13 mouse cellular contexts compared by ENCODE assay signal in the genomic region with DNA sequence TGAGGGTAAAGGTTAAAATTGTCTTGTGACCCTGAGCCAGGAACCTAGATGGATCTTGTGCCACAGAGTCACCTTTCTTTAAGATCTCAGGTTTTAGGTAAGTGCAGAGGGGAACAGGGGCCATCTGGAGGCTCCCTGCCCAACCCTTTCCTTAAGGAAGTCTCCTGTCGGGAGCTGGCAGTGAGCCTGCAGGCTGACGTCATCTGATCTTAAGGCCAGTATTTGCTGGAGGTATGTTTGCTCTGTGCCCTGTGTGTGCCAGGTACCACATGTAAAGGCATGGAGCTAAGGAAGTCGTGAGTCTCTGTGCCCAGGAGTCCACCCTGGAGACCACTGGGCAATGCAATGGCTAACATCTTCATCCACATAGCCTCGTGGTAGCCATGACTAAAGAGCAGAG. TPM values are rescaled to one million over a fixed set of nuclear protein-coding genes. Genes with fewer than 3 reads are reported as not detected.
DNase-seq lines count a peak whose midpoint lies in the region; ATAC-seq and TF ChIP-seq lines count a peak whose summit lies in the region.
"Had no signal": no experiment of that assay in that cellular context is flagged by ENCODE, and none has a peak within 500 bp of the region (broad histone marks: within the 10 kb centered on the region; RNA-seq: fewer than 3 reads in every experiment).

No protein-coding gene starts in this region.

- WGBS in heart, embryonic 10.5 days = 63% methylated on average over 4 of the region's 4 CpGs
- 48% methylated on average over 4 of the region's 4 CpGs for WGBS in embryonic facial prominence, embryonic 15.5 days
- 38% methylated on average over 4 of the region's 4 CpGs for WGBS in kidney, adult 2 months
- WGBS in lung, postnatal 0 days = 40% methylated on average over 4 of the region's 4 CpGs
- WGBS in hindbrain, embryonic 12.5 days = 74% methylated on average over 4 of the region's 4 CpGs
- 85% methylated on average over 4 of the region's 4 CpGs for WGBS in midbrain, embryonic 13.5 days

- no peak overlapping the region for H3K4me2 ChIP-seq in embryonic facial prominence, embryonic 15.5 days (replicated peaks)
- no peak overlapping the region for H3K4me2 ChIP-seq in lung, postnatal 0 days (replicated peaks; ENCODE audit: low read depth, low read length)
- H3K4me2 ChIP-seq in hindbrain, embryonic 12.5 days (replicated peaks) = no peak overlapping the region
- no peak overlapping the region for H3K4me2 ChIP-seq in midbrain, embryonic 13.5 days (replicated peaks)
- H3K4me2 ChIP-seq: limb, embryonic 15.5 days; midbrain, embryonic 11.5 days; neural tube, embryonic 15.5 days had no signal

- ATAC-seq in embryonic facial prominence, embryonic 15.5 days (ENCODE audit: insufficient number of reproducible peaks, low FRiP score, low TSS enrichment, low read depth) = 0 out of 2 replicates have a peak, but pooled peaks have one; percentile 29
- ATAC-seq in lung, postnatal 0 days = peak; percentile 87
- no peak for ATAC-seq in hindbrain, embryonic 12.5 days (ENCODE audit: low FRiP score)
- no peak for ATAC-seq in midbrain, embryonic 13.5 days

- no peak overlapping the region for H3K9ac ChIP-seq in embryonic facial prominence, embryonic 15.5 days
- no peak overlapping the region for H3K9ac ChIP-seq in lung, postnatal 0 days (replicated peaks; ENCODE audit: low read depth)
- no peak overlapping the region for H3K9ac ChIP-seq in hindbrain, embryonic 12.5 days
- H3K9ac ChIP-seq in midbrain, embryonic 13.5 days (replicated peaks) = no peak overlapping the region
- H3K9ac ChIP-seq: limb, embryonic 15.5 days; neural tube, embryonic 15.5 days had no signal

- no peak for TF ChIP-seq POLR2A in kidney, adult 2 months (IDR thresholded peaks at IDR 0.05; ENCODE audit: low read depth, low read length)

- no peaks in the 10 kb centered on the region for H3K27me3 ChIP-seq in heart, embryonic 10.5 days (ENCODE audit: insufficient read depth, poor library complexity, severe bottlenecking)
- no peaks in the 10 kb centered on the region for H3K27me3 ChIP-seq in embryonic facial prominence, embryonic 15.5 days
- no peaks in the 10 kb centered on the region for H3K27me3 ChIP-seq in kidney, adult 2 months (replicated peaks; ENCODE audit: control insufficient read depth, insufficient read depth, low read length)
- H3K27me3 ChIP-seq in lung, postnatal 0 days (replicated peaks; ENCODE audit: insufficient read depth, low read length) = no peaks in the 10 kb centered on the region
- H3K27me3 ChIP-seq in hindbrain, embryonic 12.5 days = no peaks in the 10 kb centered on the region
- no peaks in the 10 kb centered on the region for H3K27me3 ChIP-seq in midbrain, embryonic 13.5 days
- H3K27me3 ChIP-seq: limb, embryonic 15.5 days; neural tube, embryonic 15.5 days had no signal

- no peak overlapping the region for H3K4me3 ChIP-seq in heart, embryonic 10.5 days
- no peak overlapping the region for H3K4me3 ChIP-seq in embryonic facial prominence, embryonic 15.5 days (replicated peaks)
- H3K4me3 ChIP-seq in kidney, adult 2 months (ENCODE audit: insufficient read depth, low read depth, low read length) = no peak overlapping the region
- H3K4me3 ChIP-seq in lung, postnatal 0 days (ENCODE audit: low read depth, low read length) = no peak overlapping the region
- no peak overlapping the region for H3K4me3 ChIP-seq in hindbrain, embryonic 12.5 days
- H3K4me3 ChIP-seq in midbrain, embryonic 13.5 days (replicated peaks) = no peak overlapping the region
- H3K4me3 ChIP-seq: layer of hippocampus, adult 2 months; limb, embryonic 15.5 days; neural tube, embryonic 15.5 days had no signal

- TF ChIP-seq CTCF in kidney, adult 2 months (conservative IDR thresholded peaks at IDR 0.05; ENCODE audit: insufficient read depth, insufficient read length, low read depth, low read length) = no peak
- no peak for TF ChIP-seq CTCF in lung, postnatal 0 days (IDR thresholded peaks at IDR 0.05)

- no peak overlapping the region for H3K27ac ChIP-seq in heart, embryonic 10.5 days
- no peak overlapping the region for H3K27ac ChIP-seq in embryonic facial prominence, embryonic 15.5 days (replicated peaks)
- no peak overlapping the region for H3K27ac ChIP-seq in kidney, adult 2 months (ENCODE audit: insufficient read depth, low read depth, low read length)
- H3K27ac ChIP-seq in lung, postnatal 0 days (ENCODE audit: low read length) = no peak overlapping the region
- no peak overlapping the region for H3K27ac ChIP-seq in hindbrain, embryonic 12.5 days
- no peak overlapping the region for H3K27ac ChIP-seq in midbrain, embryonic 13.5 days
- H3K27ac ChIP-seq: layer of hippocampus, adult 2 months; limb, embryonic 15.5 days; neural tube, embryonic 15.5 days had no signal

- no peak for TF ChIP-seq EP300 in lung, postnatal 0 days (IDR thresholded peaks at IDR 0.05)

- DNase-seq in heart, adult 11 months = peak; percentile 93
- DNase-seq in heart, embryonic 10.5 days (ENCODE audit: low spot score) = no peak
- DNase-seq in kidney, adult 2 months = peak; percentile 59
- DNase-seq in lung, postnatal 0 days (ENCODE audit: low spot score) = peak; percentile 83
- no peak for DNase-seq in layer of hippocampus, postnatal 14 days (ENCODE audit: low spot score in 2 of 2)
- DNase-seq: cerebellum, adult 9-10 months had no signal

- no peaks in the 10 kb centered on the region for H3K9me3 ChIP-seq in heart, embryonic 10.5 days
- no peaks in the 10 kb centered on the region for H3K9me3 ChIP-seq in embryonic facial prominence, embryonic 15.5 days (replicated peaks)
- H3K9me3 ChIP-seq in lung, postnatal 0 days (ENCODE audit: low read length) = no peaks in the 10 kb centered on the region
- no peaks in the 10 kb centered on the region for H3K9me3 ChIP-seq in hindbrain, embryonic 12.5 days (replicated peaks)
- no peaks in the 10 kb centered on the region for H3K9me3 ChIP-seq in midbrain, embryonic 13.5 days
- H3K9me3 ChIP-seq: limb, embryonic 15.5 days; neural tube, embryonic 15.5 days had no signal

- H3K4me1 ChIP-seq in heart, embryonic 10.5 days = peaks cover 3% of the 10 kb centered on the region; the same call in 1 of the 2 replicates
- 0 out of 2 replicates have a peak, but pooled peaks cover 6% of the 10 kb centered on the region for H3K4me1 ChIP-seq in embryonic facial prominence, embryonic 15.5 days
- H3K4me1 ChIP-seq in kidney, adult 2 months (ENCODE audit: control insufficient read depth, insufficient read depth, low read length) = no peaks in the 10 kb centered on the region; the same call in 1 of the 2 replicates
- no peaks in the 10 kb centered on the region; the same call in 1 of the 2 replicates for H3K4me1 ChIP-seq in lung, postnatal 0 days (ENCODE audit: insufficient read depth, low read depth, low read length)
- no peaks in the 10 kb centered on the region for H3K4me1 ChIP-seq in hindbrain, embryonic 12.5 days
- no peaks in the 10 kb centered on the region; the same call in 1 of the 2 replicates for H3K4me1 ChIP-seq in midbrain, embryonic 13.5 days (replicated peaks)
- H3K4me1 ChIP-seq: neural tube, embryonic 15.5 days had no signal

- H3K36me3 ChIP-seq in heart, embryonic 10.5 days = no peaks in the 10 kb centered on the region
- H3K36me3 ChIP-seq in embryonic facial prominence, embryonic 15.5 days = no peaks in the 10 kb centered on the region
- H3K36me3 ChIP-seq in kidney, adult 2 months (ENCODE audit: control insufficient read depth, insufficient read depth, low read length) = no peaks in the 10 kb centered on the region
- no peaks in the 10 kb centered on the region for H3K36me3 ChIP-seq in lung, postnatal 0 days (ENCODE audit: insufficient read depth, low read length)
- no peaks in the 10 kb centered on the region for H3K36me3 ChIP-seq in hindbrain, embryonic 12.5 days
- no peaks in the 10 kb centered on the region for H3K36me3 ChIP-seq in midbrain, embryonic 13.5 days
- H3K36me3 ChIP-seq: limb, embryonic 15.5 days; neural tube, embryonic 15.5 days had no signal

RNA-seq across cellular contexts. Expression of gene Spata13, which starts 27.6 kb away (rescaled TPM):
- polyA plus RNA-seq in heart, embryonic 10.5 days (2016; fragmentation: Nextera tagmentation; extraction: Ambion mirVana) = 21.2 and 24.7 TPM in 2 replicates
- polyA plus RNA-seq in embryonic facial prominence, embryonic 15.5 days (2015; fragmentation: Nextera tagmentation; extraction: Ambion mirVana) = 15.3 and 16.1 TPM in 2 replicates
- 24.1 and 27.7 TPM in 2 replicates for polyA plus RNA-seq in kidney, adult 2 months (2012; rRNA removed)
- 11.7 and 15.5 TPM in 2 replicates for polyA plus RNA-seq in lung, postnatal 0 days (2015; fragmentation: Nextera tagmentation; extraction: Ambion mirVana)
- polyA plus RNA-seq in hindbrain, embryonic 12.5 days (2016; fragmentation: Nextera tagmentation; extraction: Ambion mirVana) = 53.7 and 63.2 TPM in 2 replicates
- polyA plus RNA-seq in midbrain, embryonic 13.5 days (2015; fragmentation: Nextera tagmentation; extraction: Ambion mirVana) = 41.3 and 47.4 TPM in 2 replicates
- 10 to 100 TPM; 25.2 to 30.5 TPM for total RNA-seq in layer of hippocampus, postnatal 14 days (2021)

Comparison
In these comparisons a context has a peak if more than half of its experiments do, and no peak if none do; other contexts are left out.
1. DNase-seq: peak in heart, adult 11 months (single experiment), kidney, adult 2 months (single experiment) and lung, postnatal 0 days (single experiment); none in heart, embryonic 10.5 days (single experiment) and layer of hippocampus, postnatal 14 days (0 of 2).
2. ATAC-seq: peak in embryonic facial prominence, embryonic 15.5 days (single experiment) and lung, postnatal 0 days (single experiment); none in hindbrain, embryonic 12.5 days (single experiment) and midbrain, embryonic 13.5 days (single experiment).